In the genomic region with DNA sequence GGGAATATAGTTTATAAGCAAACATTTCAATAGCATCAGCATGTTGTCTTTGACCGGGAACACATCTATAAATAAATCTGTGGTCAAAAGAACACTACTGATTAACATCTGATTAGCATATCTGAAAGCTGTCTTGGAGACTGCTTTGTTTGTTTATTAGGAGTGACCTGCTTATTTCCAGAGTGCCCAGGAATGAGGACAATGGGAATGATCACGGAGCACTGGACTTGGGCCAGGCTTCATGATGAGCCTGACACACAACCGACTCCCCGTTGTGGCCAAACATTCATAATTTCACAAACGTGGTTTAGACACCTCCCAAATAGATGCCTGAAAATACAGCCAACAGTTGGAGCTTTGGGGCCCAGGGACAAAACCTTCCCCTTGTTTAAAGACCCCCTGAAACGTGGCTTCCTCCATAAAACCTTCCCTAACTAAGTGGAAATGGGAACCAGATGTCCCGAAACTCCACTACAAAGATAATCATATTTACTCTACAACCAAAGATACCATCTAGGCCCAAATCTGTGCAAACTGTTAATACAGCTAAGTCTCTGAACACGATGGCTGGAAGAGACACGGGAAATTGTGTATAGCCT, we compare ENCODE assay signal across 10 mouse cellular contexts.
DNase-seq lines count a peak whose midpoint lies in the region; ATAC-seq lines count a peak whose summit lies in the region.
"Had no signal": no experiment of that assay in that cellular context is flagged by ENCODE, and none has a peak within 500 bp of the region (broad histone marks: within the 10 kb centered on the region; RNA-seq: fewer than 3 reads in every experiment).

No protein-coding gene starts in this region.

- H3K36me3 ChIP-seq in neural tube, embryonic 11.5 days (ENCODE audit: control insufficient read depth, insufficient read depth, low read length), result no peaks in the 10 kb centered on the region
- H3K36me3 ChIP-seq: stomach, embryonic 15.5 days had no signal

- peak; percentile 24 for DNase-seq in gastrocnemius, postnatal 10 days
- no peak for DNase-seq in gastrocnemius, postnatal 36 days
- DNase-seq in neural tube, embryonic 11.5 days (ENCODE audit: low spot score), result no peak
- DNase-seq in neural tube, embryonic 10.5 days (ENCODE audit: extremely low spot score, low spot score), result no peak
- peak; percentile 70 for DNase-seq in forelimb bud, embryonic 11.5 days (ENCODE audit: low read depth, low spot score)
- peak; percentile 23 for DNase-seq in retina, postnatal 7 days (ENCODE audit: low read depth, low spot score)
- DNase-seq in adrenal gland, postnatal 4 days (ENCODE audit: low spot score in 2 of 2), result no peak
- DNase-seq: kidney, adult 8-10 months had no signal

- peak; percentile 63; the same call in 1 of the 2 replicates for ATAC-seq in neural tube, embryonic 11.5 days (ENCODE audit: insufficient read depth, low FRiP score, low TSS enrichment)

- intact Hi-C loops in gastrocnemius, postnatal 36 days (cut with DNase I), result loop anchor here (5.0 kb wide), 1 partner anchor 1307 kb away; no protein-coding TSS in a partner anchor

- 41% methylated on average over 9 of the region's 9 CpGs for WGBS in neural tube, embryonic 11.5 days

- H3K4me2 ChIP-seq in neural tube, embryonic 11.5 days (ENCODE audit: low read depth), result no peak overlapping the region
- H3K4me2 ChIP-seq: stomach, embryonic 15.5 days had no signal

- H3K4me3 ChIP-seq in neural tube, embryonic 11.5 days (ENCODE audit: low read depth, low read length), result no peak overlapping the region
- H3K4me3 ChIP-seq: stomach, embryonic 15.5 days had no signal

- H3K9ac ChIP-seq in neural tube, embryonic 11.5 days (ENCODE audit: low read length), result no peak overlapping the region
- H3K9ac ChIP-seq: liver, embryonic 14.5 days; stomach, embryonic 15.5 days had no signal

- no peak overlapping the region for H3K27ac ChIP-seq in neural tube, embryonic 11.5 days (ENCODE audit: low read depth, low read length)
- H3K27ac ChIP-seq: liver, embryonic 14.5 days; stomach, embryonic 15.5 days had no signal

- H3K4me1 ChIP-seq in neural tube, embryonic 11.5 days (ENCODE audit: control insufficient read depth, insufficient read depth, low read length), result peaks cover 5% of the 10 kb centered on the region; the same call in 1 of the 2 replicates
- H3K4me1 ChIP-seq: stomach, embryonic 15.5 days had no signal

- no peaks in the 10 kb centered on the region for H3K27me3 ChIP-seq in neural tube, embryonic 11.5 days (ENCODE audit: control insufficient read depth, insufficient read depth, low read length)
- H3K27me3 ChIP-seq: stomach, embryonic 15.5 days had no signal

- H3K9me3 ChIP-seq in neural tube, embryonic 11.5 days (ENCODE audit: control insufficient read depth, low read length), result peaks cover 3% of the 10 kb centered on the region; the same call in 1 of the 2 replicates
- H3K9me3 ChIP-seq: stomach, embryonic 15.5 days had no signal

Comparison
In these comparisons a context has a peak if more than half of its experiments do, and no peak if none do; other contexts are left out.
1. DNase-seq: peak in gastrocnemius, postnatal 10 days (single experiment), forelimb bud, embryonic 11.5 days (single experiment) and retina, postnatal 7 days (single experiment); none in gastrocnemius, postnatal 36 days (0 of 2), neural tube, embryonic 11.5 days (single experiment), neural tube, embryonic 10.5 days (single experiment) and adrenal gland, postnatal 4 days (0 of 2).